Mouse (Mus musculus) small intestine, adult 2 months (tissue): ENCODE measurements around the gene Trim21.

Experiments used
- CTCF ChIP-seq: fragments of 200-500 bp; IDR thresholded peaks from 2 replicates; pipeline ENCODE4 v1.5.1; 2012; ENCODE audit warnings: low read depth, mild to moderate bottlenecking, control low read depth, inconsistent platforms, low read length, moderate library complexity, mixed read lengths; ENCODE audit not compliant: insufficient replicate concordance, insufficient read length; ENCODE audit errors: extremely low read depth
- POLR2A ChIP-seq: fragments of 200-500 bp; IDR thresholded peaks from 2 replicates; pipeline ENCODE4 v1.6.1; 2012; ENCODE audit warnings: low read depth, mild to moderate bottlenecking, control low read depth, inconsistent platforms, low read length, moderate library complexity

DNA sequence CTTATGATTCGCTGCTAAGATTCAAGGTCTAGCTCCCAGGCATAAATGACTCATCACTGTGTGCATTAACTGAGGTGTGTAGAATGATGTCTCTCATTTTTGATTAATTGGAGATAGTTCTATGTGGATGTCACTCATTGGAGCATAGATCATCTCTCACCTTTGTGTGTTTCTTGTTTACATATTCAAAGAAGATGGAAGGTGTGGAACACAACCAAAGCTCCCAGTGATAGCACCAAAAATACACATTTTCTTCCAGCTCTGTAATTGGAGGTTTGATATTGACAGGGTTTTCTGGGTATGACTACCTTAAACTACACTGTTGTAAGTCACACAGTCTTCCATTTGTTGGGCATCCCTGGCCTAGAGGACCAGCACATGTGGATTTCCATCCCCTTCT, 30.8 kb downstream of the Trim21 start, which contains the start of gene Olfr547:
- TF ChIP-seq POLR2A, result no peak
- TF ChIP-seq CTCF, result no peak
